Mouse (Mus musculus) heart, embryonic 13.5 days (tissue): ENCODE results near the gene Myo10. TPM values are rescaled to one million over a fixed set of nuclear protein-coding genes. Genes with fewer than 3 reads are reported as not detected.

Source experiments
- ATAC-seq: fragments of 200-750 bp; cut with Nextera tagmentation; 2 replicates; pipeline ENCODE4 v1.8.0; 2017; ENCODE audit warnings: moderate TSS enrichment; ENCODE audit not compliant: insufficient number of reproducible peaks, low FRiP score, low TSS enrichment; ENCODE audit errors: extremely low read depth
- H3K27ac ChIP-seq: fragments of 300-500 bp; sonication (generic); replicated peaks from 2 replicates; pipeline ENCODE4 v1.5.1; 2015; ENCODE audit warnings: moderate library complexity, mild to moderate bottlenecking, inconsistent platforms
- H3K27me3 ChIP-seq: fragments of 300-500 bp; sonication (generic); replicated peaks from 2 replicates; pipeline ENCODE4 v1.6.1; 2015; ENCODE audit warnings: mild to moderate bottlenecking, inconsistent platforms
- H3K36me3 ChIP-seq: fragments of 300-500 bp; sonication (generic); 2 replicates; pipeline ENCODE4 v1.6.1; 2015; ENCODE audit warnings: mild to moderate bottlenecking, inconsistent platforms
- H3K4me1 ChIP-seq: fragments of 300-500 bp; sonication (generic); 2 replicates; pipeline ENCODE4 v1.6.1; 2015; ENCODE audit warnings: inconsistent platforms
- H3K4me2 ChIP-seq: fragments of 300-500 bp; sonication (generic); 2 replicates; pipeline ENCODE4 v1.6.1; 2015; ENCODE audit warnings: inconsistent platforms, mild to moderate bottlenecking, moderate library complexity
- H3K4me3 ChIP-seq: fragments of 300-500 bp; sonication (generic); 2 replicates; pipeline ENCODE4 v1.5.1; 2015; ENCODE audit warnings: moderate library complexity, mild to moderate bottlenecking, inconsistent platforms
- H3K9ac ChIP-seq: fragments of 300-500 bp; sonication (generic); 2 replicates; pipeline ENCODE4 v1.6.1; 2015; ENCODE audit warnings: inconsistent platforms, mild to moderate bottlenecking, moderate library complexity
- H3K9me3 ChIP-seq: fragments of 300-500 bp; sonication (generic); 2 replicates; pipeline ENCODE4 v1.6.1; 2016; ENCODE audit warnings: inconsistent platforms
- WGBS: fragments of 180-500 bp; shearing (Covaris S2); methylation state at CpG from one replicate; pipeline ENCODE4 v1.1.7; 2015; ENCODE audit warnings: mixed read lengths; 5-methylcytosine and 5-hydroxymethylcytosine counted together
- polyA plus RNA-seq: library from polyadenylated mRNA; unstranded; fragments of >200 nt; fragmentation: Nextera tagmentation; extraction: Ambion mirVana; gene quantifications from 2 replicates; pipeline ENCODE4 v1.2.1, GENCODE M21; 2015

The Myo10 gene
- polyA plus RNA-seq, 1 experiment from 2014 or later: 11.0 TPM

DNA sequence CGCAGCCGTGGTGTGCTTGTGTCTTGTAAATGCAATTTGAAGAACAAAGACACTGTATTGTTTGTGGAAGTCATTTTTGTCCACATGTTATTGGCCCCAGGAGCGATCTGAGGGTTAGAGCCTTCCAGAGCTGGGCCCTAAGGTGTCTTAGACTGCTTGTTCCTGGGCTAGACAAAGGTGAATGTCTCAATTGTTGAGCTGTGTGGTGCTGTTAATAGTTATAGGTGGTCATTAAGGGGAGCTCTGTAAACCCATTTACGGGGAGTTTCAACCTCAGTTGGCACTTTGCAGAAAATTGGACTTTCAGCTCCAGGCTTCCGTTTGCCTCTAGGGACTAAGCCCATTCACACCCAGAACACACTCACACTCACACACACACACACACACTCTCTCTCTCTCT lies 31.4 kb downstream of the Myo10 start:
- H3K9ac ChIP-seq: no peak overlapping the region
- H3K4me3 ChIP-seq: no peak overlapping the region
- no peak for ATAC-seq
- peaks cover 76% of the 10 kb centered on the region for H3K27me3 ChIP-seq
- no peaks in the 10 kb centered on the region for H3K36me3 ChIP-seq
- no peak overlapping the region for H3K27ac ChIP-seq
- H3K4me1 ChIP-seq: peaks cover 20% of the 10 kb centered on the region
- H3K9me3 ChIP-seq: no peaks in the 10 kb centered on the region
- H3K4me2 ChIP-seq: no peak overlapping the region
- 89% methylated on average over 5 of the region's 5 CpGs for WGBS

DNA sequence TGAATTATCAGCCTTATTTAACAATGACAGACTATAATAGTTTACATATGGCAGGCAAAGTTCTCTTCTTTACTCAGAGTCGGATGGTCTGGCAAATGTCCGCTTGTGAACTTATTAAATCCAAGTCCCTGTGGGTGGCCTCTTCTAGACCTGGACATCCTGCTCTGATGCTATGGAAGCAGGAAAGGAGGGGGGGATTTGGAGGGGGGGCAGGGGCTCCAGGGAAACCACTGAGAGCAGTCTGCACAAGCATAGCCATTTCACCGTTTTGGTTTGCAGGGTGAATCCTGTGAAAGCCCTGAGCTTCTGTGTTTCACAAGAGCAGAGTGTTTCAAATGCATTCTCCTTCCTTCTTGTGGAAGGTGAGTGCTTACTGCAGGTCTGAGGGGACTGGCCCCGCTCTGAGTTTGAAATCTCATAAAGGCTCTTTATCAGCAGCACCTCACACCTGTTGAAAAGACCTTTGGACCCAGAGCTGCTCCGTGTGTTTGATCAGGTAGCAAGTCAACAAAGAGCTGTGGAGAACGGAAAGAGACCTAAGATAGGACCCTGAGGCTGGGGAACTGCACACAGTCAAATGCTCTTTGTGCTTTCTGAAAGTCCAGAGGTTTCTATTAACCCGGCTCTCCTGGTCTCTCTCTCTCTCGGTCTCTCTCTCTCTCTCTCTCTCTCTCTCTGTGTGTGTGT lies 40.7 kb downstream of the Myo10 start:
- 25% methylated on average over 8 of the region's 8 CpGs for WGBS
- peaks cover 6% of the 10 kb centered on the region; the same call in 1 of the 2 replicates for H3K36me3 ChIP-seq
- no peak for ATAC-seq
- 0 out of 2 replicates have a peak overlapping the region, but pooled peaks have one; percentile 4 for H3K27ac ChIP-seq
- no peaks in the 10 kb centered on the region for H3K9me3 ChIP-seq
- H3K4me2 ChIP-seq: peak overlapping the region; percentile 18; the same call in 1 of the 2 replicates
- no peak overlapping the region for H3K9ac ChIP-seq
- H3K27me3 ChIP-seq: peaks cover 29% of the 10 kb centered on the region
- H3K4me1 ChIP-seq: peaks cover 13% of the 10 kb centered on the region
- no peak overlapping the region for H3K4me3 ChIP-seq

DNA sequence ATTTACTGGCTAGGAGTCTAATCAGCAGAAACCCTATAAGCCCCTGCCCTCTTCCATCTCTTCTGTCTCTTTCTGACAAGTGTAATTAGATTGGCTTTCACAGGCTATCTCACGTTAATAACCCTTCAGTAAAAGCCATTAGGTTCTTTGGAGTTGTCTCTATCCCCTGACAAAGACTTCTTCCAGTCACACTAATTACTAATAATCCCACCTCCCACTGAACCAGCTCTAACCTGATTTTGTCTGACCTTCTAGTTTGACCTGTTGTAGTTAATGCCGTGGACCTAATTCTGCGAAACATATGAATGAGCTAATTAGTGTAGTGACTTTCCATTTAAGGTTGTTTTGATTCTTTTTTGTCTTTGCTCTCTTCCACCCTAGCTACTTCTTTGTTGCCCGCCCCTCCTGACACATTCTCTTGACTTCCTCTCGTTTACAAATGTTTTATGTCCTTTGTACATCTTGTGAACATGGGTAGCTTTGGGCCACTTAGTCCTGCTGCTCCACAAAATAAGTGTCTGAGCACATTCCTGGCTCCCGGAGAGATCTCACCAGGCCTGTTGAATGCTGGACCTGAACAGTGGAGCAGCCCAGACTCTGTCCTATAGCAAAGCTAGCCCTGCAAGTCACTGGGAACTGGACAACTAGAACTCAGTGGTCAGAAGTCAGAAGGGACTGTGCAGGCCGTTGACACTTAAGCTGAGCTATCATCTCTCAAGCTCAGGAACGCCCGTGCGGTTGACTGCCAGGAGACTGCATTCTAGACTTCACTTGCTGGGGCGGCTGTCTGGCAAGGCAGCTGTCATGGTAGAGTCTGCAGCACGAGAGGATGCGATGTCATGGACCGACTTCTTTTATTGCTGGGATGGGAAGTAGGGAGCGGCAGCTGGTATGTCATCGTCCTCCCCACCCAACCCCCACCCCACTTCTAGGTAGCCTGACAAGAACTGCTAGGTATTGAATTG lies 47.2 kb downstream of the Myo10 start:
- H3K9ac ChIP-seq: no peak overlapping the region
- H3K27ac ChIP-seq: no peak overlapping the region
- H3K9me3 ChIP-seq: no peaks in the 10 kb centered on the region
- H3K36me3 ChIP-seq: peaks cover 7% of the 10 kb centered on the region; the same call in 1 of the 2 replicates
- H3K27me3 ChIP-seq: peaks cover 25% of the 10 kb centered on the region
- H3K4me2 ChIP-seq: no peak overlapping the region
- ATAC-seq: no peak
- peaks cover 14% of the 10 kb centered on the region for H3K4me1 ChIP-seq
- H3K4me3 ChIP-seq: no peak overlapping the region
- 61% methylated on average over 16 of the region's 16 CpGs for WGBS

GRCm38 (mm10) chr15:25673231-25673980 lies 51.1 kb downstream of the Myo10 start:
- H3K36me3 ChIP-seq: no peaks in the 10 kb centered on the region
- H3K4me1 ChIP-seq: peaks cover 20% of the 10 kb centered on the region
- no peak overlapping the region for H3K9ac ChIP-seq
- no peak overlapping the region for H3K4me2 ChIP-seq
- peaks cover 44% of the 10 kb centered on the region for H3K27me3 ChIP-seq
- H3K27ac ChIP-seq: no peak overlapping the region
- no peak overlapping the region for H3K4me3 ChIP-seq
- H3K9me3 ChIP-seq: no peaks in the 10 kb centered on the region
- 24% methylated on average over 6 of the region's 6 CpGs for WGBS
- no peak for ATAC-seq

- Histone ChIP-seq H3K9me3 (no peaks in the 10 kb centered on the region), H3K36me3 (no peaks in the 10 kb centered on the region), H3K4me2 (no peak overlapping the region), H3K9ac (no peak overlapping the region), H3K27ac (no peak overlapping the region), H3K4me3 (no peak overlapping the region), H3K27me3 (peaks cover 52% of the 10 kb centered on the region), H3K4me1 (peaks cover 29% of the 10 kb centered on the region)
- WGBS: 79% methylated on average over 17 of the region's 17 CpGs
- no peak for ATAC-seq
Measured at GRCm38 (mm10) chr15:25674099-25674931, 52.0 kb downstream of the Myo10 start.

GRCm38 (mm10) chr15:25674932-25675250 lies 52.6 kb downstream of the Myo10 start:
- no peak for ATAC-seq
- 82% methylated on average over 4 of the region's 4 CpGs for WGBS
- H3K4me2 ChIP-seq: no peak overlapping the region

DNA sequence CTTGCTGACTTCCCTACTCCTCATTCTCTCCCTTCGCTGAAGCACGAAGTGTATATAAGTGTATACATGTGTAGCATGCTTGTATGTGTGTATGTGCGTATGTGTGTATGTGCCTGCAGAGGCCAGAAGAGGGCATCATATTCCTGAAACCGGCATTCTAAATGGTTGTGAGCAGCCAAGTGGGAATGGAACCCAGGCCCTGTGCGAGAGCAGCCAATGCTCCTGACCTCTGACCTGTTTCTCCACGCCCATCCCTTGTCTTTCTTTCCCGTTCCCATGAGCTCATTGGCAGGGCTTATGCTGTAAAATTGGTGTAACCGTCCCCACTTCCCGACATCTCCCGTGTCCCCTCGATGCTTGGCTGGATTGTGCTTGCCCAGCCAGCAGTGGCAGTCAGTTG lies 53.0 kb downstream of the Myo10 start:
- no peak overlapping the region for H3K9ac ChIP-seq
- no peak for ATAC-seq
- H3K36me3 ChIP-seq: no peaks in the 10 kb centered on the region
- H3K27ac ChIP-seq: no peak overlapping the region
- WGBS: 87% methylated on average over 11 of the region's 11 CpGs
- H3K9me3 ChIP-seq: no peaks in the 10 kb centered on the region
- no peak overlapping the region for H3K4me3 ChIP-seq
- no peak overlapping the region for H3K4me2 ChIP-seq
- peaks cover 34% of the 10 kb centered on the region for H3K4me1 ChIP-seq
- H3K27me3 ChIP-seq: peaks cover 55% of the 10 kb centered on the region

More at GRCm38 (mm10) chr15:25674932-25675250, 52.6 kb downstream of the Myo10 start:
- H3K9ac ChIP-seq: no peak overlapping the region
- peaks cover 55% of the 10 kb centered on the region for H3K27me3 ChIP-seq
- no peak overlapping the region for H3K27ac ChIP-seq
- H3K4me1 ChIP-seq: peaks cover 31% of the 10 kb centered on the region
- H3K9me3 ChIP-seq: no peaks in the 10 kb centered on the region
- no peak overlapping the region for H3K4me3 ChIP-seq
- no peaks in the 10 kb centered on the region for H3K36me3 ChIP-seq

DNA sequence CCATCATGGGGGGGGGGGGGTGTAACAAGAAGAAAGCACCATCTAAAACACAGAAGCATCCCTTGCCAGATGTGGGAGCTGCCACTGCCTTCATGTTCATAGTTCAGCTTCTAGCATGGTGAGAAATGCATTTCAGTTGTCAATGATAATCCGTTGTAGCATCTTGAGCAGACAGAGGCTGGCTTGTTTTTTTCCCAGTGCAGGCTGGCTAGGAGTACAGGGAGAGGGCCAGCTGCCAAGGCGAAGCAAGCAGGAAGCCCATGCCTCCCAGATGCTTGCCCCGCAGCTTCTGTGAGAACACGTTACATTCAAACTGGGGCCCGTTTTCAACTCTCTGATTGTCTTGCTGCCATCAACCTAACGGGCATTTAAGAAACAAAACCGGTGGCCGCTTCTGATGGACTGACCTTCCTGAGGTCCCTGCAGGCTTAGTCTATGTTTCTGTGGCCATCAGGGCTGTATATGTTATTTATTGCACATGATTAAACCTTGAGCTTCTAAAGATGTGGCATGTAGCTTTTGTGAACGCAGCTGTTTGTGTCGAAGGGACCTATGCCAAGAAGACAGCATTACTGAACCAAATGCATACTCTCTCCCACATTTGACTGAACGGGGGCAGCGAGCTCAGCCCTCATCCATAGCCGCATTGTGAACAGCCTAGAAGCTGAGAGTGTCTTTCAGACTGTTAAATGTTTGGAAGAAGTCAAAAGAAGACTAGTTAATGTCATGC lies 53.9 kb downstream of the Myo10 start:
- peaks cover 43% of the 10 kb centered on the region for H3K4me1 ChIP-seq
- H3K9ac ChIP-seq: no peak overlapping the region
- H3K27me3 ChIP-seq: peaks cover 46% of the 10 kb centered on the region
- WGBS: 83% methylated on average over 13 of the region's 13 CpGs
- no peaks in the 10 kb centered on the region for H3K36me3 ChIP-seq
- no peak overlapping the region for H3K4me3 ChIP-seq
- ATAC-seq: no peak
- H3K4me2 ChIP-seq: no peak overlapping the region
- H3K27ac ChIP-seq: no peak overlapping the region
- no peaks in the 10 kb centered on the region for H3K9me3 ChIP-seq

DNA sequence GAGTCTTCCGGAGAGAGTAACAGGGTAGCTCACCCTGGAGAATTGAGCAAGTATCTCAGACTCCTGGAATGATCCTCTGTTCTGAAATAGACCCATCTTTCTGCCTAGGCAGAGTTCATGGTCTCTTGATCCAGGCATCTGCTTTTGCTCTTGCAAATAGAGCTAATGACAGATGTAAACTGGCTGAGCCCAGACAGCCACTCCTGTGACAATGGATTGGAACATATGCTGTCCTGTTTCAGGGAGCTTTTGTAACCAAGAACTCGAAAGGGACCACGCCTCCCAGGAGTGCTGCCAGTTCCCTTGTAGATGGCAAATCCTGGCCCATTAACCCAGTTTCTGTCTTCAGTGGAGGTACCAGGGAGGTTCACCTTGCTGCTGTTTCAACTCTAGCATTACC lies 56.8 kb downstream of the Myo10 start:
- Histone ChIP-seq H3K9ac (no peak overlapping the region), H3K4me2 (no peak overlapping the region), H3K4me1 (peaks cover 36% of the 10 kb centered on the region), H3K36me3 (no peaks in the 10 kb centered on the region), H3K4me3 (no peak overlapping the region), H3K9me3 (no peaks in the 10 kb centered on the region), H3K27me3 (peaks cover 50% of the 10 kb centered on the region), H3K27ac (no peak overlapping the region)
- WGBS: 49% methylated on average over 3 of the region's 3 CpGs
- ATAC-seq: no peak

- no peak overlapping the region for H3K27ac ChIP-seq
- H3K4me3 ChIP-seq: no peak overlapping the region
- H3K9ac ChIP-seq: no peak overlapping the region
- peaks cover 50% of the 10 kb centered on the region for H3K27me3 ChIP-seq
- H3K9me3 ChIP-seq: no peaks in the 10 kb centered on the region
- peak overlapping the region; percentile 60; the same call in 1 of the 2 replicates for H3K4me2 ChIP-seq
- H3K4me1 ChIP-seq: peaks cover 36% of the 10 kb centered on the region
- 65% methylated on average over 4 of the region's 4 CpGs for WGBS
- H3K36me3 ChIP-seq: no peaks in the 10 kb centered on the region
- no peak for ATAC-seq
Measured at GRCm38 (mm10) chr15:25679616-25680015, 57.3 kb downstream of the Myo10 start.
